Mouse (Mus musculus): ENCODE results near the gene Dynlrb1.

DNA sequence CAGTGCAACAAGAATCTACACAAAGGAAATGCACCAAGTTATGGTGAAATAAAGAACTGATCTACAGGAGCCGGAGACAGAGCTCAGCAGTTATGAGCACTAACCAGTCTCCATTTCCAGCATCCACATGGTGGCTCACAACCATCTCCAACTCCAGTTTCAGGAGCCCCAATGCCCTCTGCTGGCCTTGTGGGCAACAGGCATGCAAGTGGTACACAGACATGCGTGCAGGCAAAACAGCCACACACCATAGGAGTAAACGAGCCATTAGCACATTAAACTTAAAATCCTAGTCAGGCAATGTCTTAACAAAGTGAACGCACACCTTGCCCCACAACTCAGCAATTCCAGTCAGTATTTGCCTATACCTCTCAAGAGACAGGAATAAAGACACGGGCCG, 35.6 kb downstream of the Dynlrb1 start:
- TF ChIP-seq CTCF (IDR thresholded peaks at IDR 0.05; ENCODE audit: extremely low read depth, insufficient read depth, low read length) (0 out of 2 replicates have a peak, but pooled peaks have one; percentile 15), POLR2A (IDR thresholded peaks at IDR 0.05; ENCODE audit: extremely low read depth, insufficient read depth, low read length) (no peak)

Measured in cortical plate, adult 2 months (tissue).